Mouse (Mus musculus): ENCODE data around the gene Sytl4.

DNA sequence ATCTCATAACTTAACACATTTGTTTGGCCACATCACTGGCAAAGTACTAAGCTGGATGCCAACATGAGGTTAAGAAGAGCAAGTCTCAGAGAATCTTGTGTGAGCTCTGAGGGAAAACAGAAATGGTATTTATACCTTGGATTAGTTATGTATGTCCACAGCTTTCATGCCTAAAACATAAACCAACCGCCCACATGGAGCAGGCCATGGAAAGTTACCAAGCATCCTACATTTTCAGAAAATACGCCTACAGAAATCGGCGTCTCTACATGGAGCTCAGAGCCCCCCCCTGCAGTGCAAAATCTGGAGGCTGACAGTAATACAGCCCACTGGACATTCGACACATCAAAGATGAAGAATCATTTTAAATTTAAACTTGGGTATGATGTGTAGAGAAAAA lies 93.5 kb downstream of the Sytl4 start:
- no peak for TF ChIP-seq CTCF (IDR thresholded peaks at IDR 0.05; ENCODE audit: low read depth)
- no peak for TF ChIP-seq EP300 (optimal IDR thresholded peaks at IDR 0.05)
